Mouse (Mus musculus) lung, postnatal 10 days (tissue): ENCODE measurements around the gene Thsd7b.
"Not testable (repeated sequence)": the region's sequence is repeated elsewhere in the genome, so short reads cannot be mapped to it uniquely, and the experiment has no call there.

ENCODE experiments used
- DNase-seq: peaks from one replicate; pipeline ENCODE4 v3.0.0; 2021

The Thsd7b gene

DNA sequence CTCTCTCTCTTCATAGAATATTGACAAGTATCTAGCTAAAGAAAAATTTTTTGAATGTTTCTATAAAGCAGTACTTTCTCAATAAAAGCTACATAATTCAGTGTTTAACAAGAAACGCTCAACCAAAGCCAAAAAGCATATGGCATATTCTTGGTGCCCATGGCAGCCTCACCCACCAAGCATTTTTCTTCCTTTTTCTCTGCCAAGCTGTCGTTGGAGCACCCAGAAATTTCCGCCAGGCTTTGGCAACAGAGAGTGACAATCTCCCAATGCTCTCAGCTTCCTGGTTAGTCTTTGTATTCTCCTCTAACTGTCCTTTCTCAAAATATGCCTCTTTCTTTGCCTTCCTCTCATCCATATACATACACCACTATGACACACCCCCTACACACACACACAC, 857.8 kb downstream of the Thsd7b start:
- DNase-seq = no peak

DNA sequence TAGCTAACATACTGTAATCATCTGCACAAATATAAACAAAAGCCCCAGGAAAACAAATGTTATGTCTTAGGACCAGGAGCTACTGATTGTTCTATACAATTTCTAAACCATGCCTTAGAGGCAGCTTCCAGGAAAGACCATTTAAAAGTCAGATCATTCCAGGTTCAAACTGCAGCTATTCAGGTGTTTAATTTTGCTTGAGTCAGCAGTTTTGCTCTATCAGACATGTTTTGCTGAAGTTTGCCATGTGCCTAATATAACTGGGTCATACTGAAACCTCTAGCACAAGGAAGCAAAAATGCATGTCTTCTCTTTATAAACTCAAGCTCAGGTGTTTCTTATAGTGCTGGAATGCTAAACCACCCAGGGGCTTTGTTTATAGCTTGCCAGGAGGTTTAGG, 893.1 kb downstream of the Thsd7b start:
- DNase-seq = no peak

DNA sequence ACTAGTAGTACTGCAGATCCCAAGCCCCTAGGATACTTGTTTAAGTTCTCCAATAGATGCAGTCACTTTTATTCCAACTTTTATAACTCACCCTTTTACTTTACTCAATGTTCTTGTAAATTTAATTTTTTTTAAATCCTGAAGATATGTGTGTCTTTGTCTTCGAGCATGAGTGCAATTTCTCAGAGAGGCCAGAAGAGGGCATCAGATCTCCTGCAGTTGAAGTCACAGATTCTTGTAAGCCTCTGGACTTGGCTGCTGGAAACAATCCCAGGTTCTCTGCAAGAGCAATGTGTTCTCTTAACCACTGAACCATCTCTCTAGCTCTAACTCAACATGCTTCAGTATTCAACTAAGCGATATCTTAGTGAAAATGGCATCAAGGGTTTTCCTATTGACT, 894.2 kb downstream of the Thsd7b start:
- DNase-seq = no peak

DNA sequence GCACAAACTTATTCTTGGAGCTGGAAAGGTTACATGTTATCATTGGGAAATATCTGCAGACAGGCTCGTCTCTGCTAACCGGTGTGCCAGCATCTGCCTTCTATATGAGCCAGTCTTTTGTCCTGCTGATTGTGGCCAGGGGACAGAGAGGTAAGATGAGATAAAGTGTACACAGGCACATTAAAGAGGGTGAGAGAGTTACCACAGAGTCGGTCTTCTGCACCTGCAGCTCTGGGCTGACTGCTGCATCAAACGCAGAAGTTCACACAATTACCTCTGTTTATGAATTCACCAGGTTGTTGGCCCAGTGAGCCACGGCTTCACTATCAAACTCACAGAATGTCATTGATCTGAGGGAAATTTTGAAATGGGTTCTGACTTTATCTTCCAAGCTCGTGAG, 896.8 kb downstream of the Thsd7b start:
- no peak for DNase-seq

DNA sequence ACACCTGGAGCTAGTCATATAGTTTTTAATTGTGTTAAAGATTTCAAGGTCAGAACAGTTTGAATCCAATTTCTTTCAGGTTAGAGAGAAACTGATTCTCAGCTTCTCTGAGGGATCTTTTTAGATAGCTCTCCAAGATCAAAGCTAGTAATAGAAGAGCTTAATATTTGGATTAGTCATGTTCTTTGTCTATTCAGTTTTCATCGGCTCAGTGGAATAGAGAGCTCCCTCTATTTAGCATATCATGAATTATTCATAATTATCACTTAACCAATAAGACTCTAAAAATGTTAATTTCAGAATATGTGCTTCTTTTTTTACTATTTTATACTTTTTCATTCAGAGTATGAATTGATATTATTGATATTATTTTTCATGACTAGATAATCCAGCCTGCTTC, 897.2 kb downstream of the Thsd7b start:
- no peak for DNase-seq

DNA sequence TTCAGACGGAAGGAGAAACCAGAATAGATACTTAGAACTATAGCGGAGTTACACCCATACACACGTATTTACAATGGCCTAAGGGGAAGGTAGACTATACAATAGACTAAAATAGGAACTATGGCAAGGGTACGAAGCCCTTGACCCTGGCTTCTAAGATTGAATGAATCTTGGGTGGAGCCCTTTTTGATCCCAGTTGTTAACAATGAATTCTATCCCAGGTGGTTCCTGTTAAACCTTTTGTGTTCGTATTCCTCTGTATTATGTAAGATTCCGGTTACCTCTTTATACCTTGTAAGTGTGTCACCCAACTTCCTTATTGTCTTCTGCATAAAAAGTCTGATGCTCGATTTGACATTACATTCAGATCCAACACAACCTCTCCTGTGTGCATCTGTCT, 913.7 kb downstream of the Thsd7b start:
- not testable (repeated sequence) for DNase-seq

DNA sequence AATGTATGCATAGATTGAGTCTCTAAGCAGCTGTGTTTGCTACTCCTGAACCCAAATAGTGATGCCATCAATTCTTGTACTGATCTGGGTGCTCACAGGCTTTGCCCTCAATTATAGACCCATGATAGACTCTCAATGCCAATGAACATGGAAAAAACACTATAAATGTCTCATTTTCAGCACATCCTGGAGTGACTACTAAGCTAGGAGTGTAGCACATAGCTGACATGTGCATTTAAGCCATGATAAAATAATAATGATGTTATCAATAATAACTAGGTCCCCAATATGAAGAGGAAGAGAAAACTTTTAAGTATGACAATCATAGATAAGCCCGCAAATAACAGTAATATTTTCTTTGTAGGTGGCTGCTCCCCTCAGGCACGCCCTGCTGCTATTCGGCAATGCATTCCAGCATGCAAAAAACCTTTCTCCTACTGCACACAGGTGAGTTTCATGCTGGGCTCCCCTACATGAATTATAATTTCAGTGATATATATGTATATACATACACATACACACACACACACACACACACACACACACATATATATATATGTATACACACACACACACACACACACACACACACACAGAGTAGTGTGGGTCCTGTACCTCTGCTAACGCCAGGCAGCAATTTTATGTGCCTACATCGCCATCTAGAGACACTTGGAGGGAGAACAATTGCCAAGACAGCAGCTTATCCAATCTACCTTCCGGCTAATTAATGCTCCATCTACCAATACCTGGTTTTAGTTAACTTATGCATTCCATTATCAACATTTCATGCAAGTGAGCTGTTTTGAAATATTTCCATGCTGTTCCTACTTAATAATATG, 919.3 kb downstream of the Thsd7b start:
- peak; percentile 47 for DNase-seq

DNA sequence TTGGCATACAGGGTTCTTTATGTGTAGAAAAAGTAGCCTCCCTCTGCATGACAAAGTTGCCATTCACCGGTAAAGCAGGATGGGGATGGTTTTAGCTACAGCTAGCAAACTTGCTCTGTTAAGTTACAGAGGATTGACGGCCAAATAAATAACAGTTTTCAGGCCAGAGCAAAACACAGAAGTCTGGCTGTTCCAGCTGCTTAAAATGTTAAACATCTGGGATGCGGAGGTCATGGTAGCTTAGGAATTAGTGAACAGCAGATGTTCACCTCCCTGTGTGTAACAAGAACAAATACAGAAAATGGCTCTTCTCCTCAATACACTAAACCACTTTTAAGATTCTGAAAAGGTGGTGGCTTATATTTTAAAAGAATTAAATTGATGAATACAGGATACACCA, 944.3 kb downstream of the Thsd7b start:
- no peak for DNase-seq

DNA sequence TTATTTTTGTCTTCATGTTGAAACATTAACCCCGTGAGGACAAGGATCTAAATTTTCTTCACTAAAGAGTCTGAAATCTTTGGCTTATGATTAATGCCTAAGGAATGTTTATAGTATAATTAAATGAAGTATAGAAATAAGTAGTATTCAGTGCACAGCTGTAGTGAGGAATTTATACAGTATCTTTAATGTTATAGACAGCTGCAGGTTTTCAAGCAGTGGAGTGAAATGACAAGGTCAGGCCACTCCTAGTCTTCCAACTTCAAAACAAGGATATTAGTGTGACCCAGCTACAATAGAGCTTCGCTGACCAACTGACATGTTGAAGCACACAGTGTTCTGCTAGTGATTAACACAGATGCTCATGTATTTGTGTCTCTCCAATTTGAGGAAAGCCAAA, 949.8 kb downstream of the Thsd7b start:
- no peak for DNase-seq

DNA sequence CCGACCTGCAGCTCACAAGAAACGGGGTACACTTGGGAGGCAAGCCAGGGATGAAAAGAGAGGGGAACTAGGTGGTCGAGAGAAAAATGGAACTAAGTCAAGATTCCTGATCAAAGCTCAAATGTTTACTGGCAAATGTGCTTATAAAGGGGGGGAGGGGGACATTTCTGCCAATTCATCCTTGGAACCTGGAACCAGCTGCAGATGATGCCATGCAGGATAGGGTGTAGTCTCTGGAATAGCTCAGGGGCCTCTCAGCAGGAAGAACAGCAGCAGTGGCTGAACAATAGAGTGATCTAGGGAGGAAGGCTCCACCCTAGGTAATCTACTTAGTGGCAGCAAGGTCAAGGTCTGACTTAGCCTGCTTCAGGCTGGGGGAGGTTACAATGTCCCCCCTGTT, 972.5 kb downstream of the Thsd7b start:
- DNase-seq = no peak

DNA sequence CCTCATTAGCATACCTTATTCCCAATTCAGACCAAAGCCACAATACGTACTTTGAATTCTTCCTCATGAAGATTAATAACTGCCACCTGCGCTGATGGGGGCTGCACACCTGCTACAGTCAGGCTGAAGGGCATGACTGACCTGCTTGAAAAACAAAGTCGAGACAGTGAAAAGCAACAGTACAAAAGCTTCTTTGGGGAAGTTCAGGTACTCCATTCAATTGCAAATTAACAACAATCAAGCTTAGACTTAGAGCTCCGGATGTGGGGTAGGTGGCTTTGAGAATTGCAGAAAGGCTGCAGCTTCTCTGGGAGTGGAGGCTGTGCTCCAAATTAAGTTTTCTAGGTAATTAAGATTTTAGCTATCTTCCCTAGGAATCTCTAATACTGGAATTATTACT, 973.2 kb downstream of the Thsd7b start:
- DNase-seq = not testable (repeated sequence)

DNA sequence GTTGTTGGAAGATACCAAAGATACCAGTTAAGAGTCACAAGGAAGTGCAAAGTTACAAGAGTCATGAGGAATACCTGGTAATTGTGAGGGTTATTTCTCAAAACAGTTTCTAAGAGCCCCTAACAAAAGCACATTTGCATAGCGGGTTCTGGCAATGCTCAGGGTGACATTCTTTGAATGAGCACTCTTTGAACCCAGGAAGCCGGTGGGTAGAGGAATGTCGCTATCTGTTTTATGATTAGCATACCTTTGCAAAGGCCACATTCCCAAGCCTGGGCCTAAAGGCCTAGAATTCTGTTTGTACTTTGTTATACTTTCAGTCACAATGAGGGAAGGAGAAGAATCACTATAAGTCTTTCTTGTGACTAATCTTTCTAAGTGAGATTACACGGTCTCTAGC, 973.8 kb downstream of the Thsd7b start:
- DNase-seq = not testable (repeated sequence)

DNA sequence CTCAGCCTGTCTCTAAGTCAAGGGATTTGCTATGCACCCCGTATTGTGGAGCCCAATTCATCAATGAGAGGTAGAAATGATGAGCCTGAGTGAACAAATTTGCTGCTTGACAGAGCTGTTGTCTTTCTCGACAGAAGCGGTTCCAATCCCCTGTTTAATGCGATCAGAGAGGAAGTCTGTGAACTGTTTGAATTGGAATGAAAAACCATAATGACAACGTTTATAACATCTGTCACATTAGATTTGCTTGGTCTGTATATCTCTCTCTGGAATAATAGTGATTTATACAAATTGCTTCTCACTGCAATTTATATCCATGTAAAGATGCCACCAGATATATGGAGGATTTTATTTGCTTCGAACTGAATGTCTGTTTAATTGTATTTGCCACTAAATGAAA, 988.9 kb downstream of the Thsd7b start:
- no peak for DNase-seq
